Mouse (Mus musculus) CH12.LX (cell line): ENCODE data around the gene Odam. TPM values are rescaled to one million over a fixed set of nuclear protein-coding genes. Genes with fewer than 3 reads are reported as not detected.

Source experiments
- DNase-seq: peaks from one replicate; pipeline ENCODE4 v3.0.0-alpha.2; 2013; ENCODE audit errors: extremely low read depth
- H3K27ac ChIP-seq: 2 replicates; pipeline ENCODE4 v1.5.1; 2012; ENCODE audit warnings: low read depth, mild to moderate bottlenecking, control low read depth, moderate library complexity; ENCODE audit not compliant: insufficient read depth
- H3K27me3 ChIP-seq: replicated peaks from 2 replicates; pipeline ENCODE3; 2012; ENCODE audit warnings: inconsistent platforms
- H3K36me3 ChIP-seq, 2 experiments: replicated peaks in 1 of 2; 2 replicates each; pipeline versions ENCODE3 to v1.6.1; 2012; ENCODE audit warnings: inconsistent platforms in 1 of 2, low read length in 1 of 2, mild to moderate bottlenecking in 1 of 2, mixed read lengths in 1 of 2, moderate library complexity in 1 of 2; ENCODE audit not compliant: control insufficient read depth in 1 of 2, insufficient read depth in 1 of 2
- H3K4me1 ChIP-seq, 2 experiments: 2 replicates each; pipeline ENCODE4 v1.6.1; 2012; ENCODE audit warnings: inconsistent platforms in 1 of 2, moderate library complexity in 1 of 2; ENCODE audit not compliant: insufficient read depth in 2 of 2, control insufficient read depth in 1 of 2
- H3K4me2 ChIP-seq: 2 replicates; pipeline ENCODE4 v1.6.1; 2012; ENCODE audit warnings: low read depth, mild to moderate bottlenecking, control low read depth; ENCODE audit not compliant: poor library complexity, insufficient read depth, severe bottlenecking
- H3K4me3 ChIP-seq, 3 experiments: fragments of 150-350 bp in 1 of 3; sonication (generic) in 1 of 3; replicated peaks in 1 of 3; 2 replicates each; pipeline versions ENCODE3 to v1.5.1; 2011 to 2012; ENCODE audit warnings: low read depth in 2 of 3, low read length in 2 of 3, mild to moderate bottlenecking in 2 of 3, moderate library complexity in 2 of 3, control low read depth in 1 of 3, improper control_type of control experiment in 1 of 3, inconsistent platforms in 1 of 3, mixed read lengths in 1 of 3; ENCODE audit not compliant: poor library complexity in 1 of 3
- H3K79me2 ChIP-seq: replicated peaks from 2 replicates; pipeline ENCODE4 v1.6.1; 2012; ENCODE audit warnings: mild to moderate bottlenecking, moderate library complexity; ENCODE audit not compliant: control insufficient read depth, poor library complexity, insufficient read depth, severe bottlenecking; ENCODE audit errors: extremely low read depth
- H3K9ac ChIP-seq: 2 replicates; pipeline ENCODE4 v1.6.1; 2012; ENCODE audit warnings: low read depth, mild to moderate bottlenecking, control low read depth, moderate library complexity; ENCODE audit not compliant: insufficient read depth
- H3K9me3 ChIP-seq: replicated peaks from 2 replicates; pipeline ENCODE3; 2012; ENCODE audit warnings: low read length, inconsistent platforms, mixed read lengths
- BHLHE40 ChIP-seq: IDR thresholded peaks from 2 replicates; pipeline ENCODE4 v1.6.1; 2011; ENCODE audit warnings: mild to moderate bottlenecking, low read depth, low read length, improper control_type of control experiment
- CHD1 ChIP-seq: IDR thresholded peaks from 2 replicates; pipeline ENCODE4 v1.6.1; 2012; ENCODE audit warnings: low read depth, low read length, improper control_type of control experiment, inconsistent platforms
- CTCF ChIP-seq, 2 experiments: IDR thresholded peaks in 1 of 2; conservative IDR thresholded peaks in 1 of 2; 2 replicates each; pipeline ENCODE4 v1.5.1; 2011 to 2012; ENCODE audit warnings: low read depth in 2 of 2, low read length in 2 of 2, improper control_type of control experiment in 1 of 2, inconsistent platforms in 1 of 2, mild to moderate bottlenecking in 1 of 2, moderate library complexity in 1 of 2
- E2F4 ChIP-seq: IDR thresholded peaks from 2 replicates; pipeline ENCODE4 v1.6.1; 2011; ENCODE audit warnings: low read depth, low read length, improper control_type of control experiment; ENCODE audit not compliant: insufficient replicate concordance
- ELF1 ChIP-seq: IDR thresholded peaks from 2 replicates; pipeline ENCODE4 v1.6.1; 2014; ENCODE audit warnings: low read depth, mild to moderate bottlenecking, inconsistent platforms, low read length, improper control_type of control experiment
- EP300 ChIP-seq: IDR thresholded peaks from 2 replicates; pipeline ENCODE4 v1.6.1; 2011; ENCODE audit warnings: low read length, improper control_type of control experiment
- ETS1 ChIP-seq: conservative IDR thresholded peaks from 2 replicates; pipeline ENCODE4 v1.6.1; 2012; ENCODE audit warnings: low read depth, mild to moderate bottlenecking, inconsistent platforms, low read length, improper control_type of control experiment, moderate library complexity
- GABPA ChIP-seq: IDR thresholded peaks from 2 replicates; pipeline ENCODE4 v1.6.1; 2012; ENCODE audit warnings: low read depth, low read length, improper control_type of control experiment, inconsistent platforms; ENCODE audit not compliant: insufficient replicate concordance
- HCFC1 ChIP-seq: IDR thresholded peaks from 2 replicates; pipeline ENCODE4 v1.6.1; 2012; ENCODE audit warnings: low read depth, mild to moderate bottlenecking, inconsistent platforms, low read length, improper control_type of control experiment
- IRF4 ChIP-seq: IDR thresholded peaks from 2 replicates; pipeline ENCODE4 v1.6.1; 2014; ENCODE audit warnings: low read depth, mild to moderate bottlenecking, inconsistent platforms, low read length, improper control_type of control experiment
- JUN ChIP-seq: IDR thresholded peaks from 2 replicates; pipeline ENCODE4 v1.6.1; 2011; ENCODE audit warnings: low read depth, mild to moderate bottlenecking, low read length, improper control_type of control experiment, moderate library complexity; ENCODE audit not compliant: insufficient read depth
- KAT2A ChIP-seq: IDR thresholded peaks from 2 replicates; pipeline ENCODE4 v1.6.1; 2012; ENCODE audit warnings: low read length, improper control_type of control experiment, inconsistent platforms; ENCODE audit not compliant: insufficient replicate concordance
- MAFK ChIP-seq: IDR thresholded peaks from 2 replicates; pipeline ENCODE4 v1.6.1; 2011; ENCODE audit warnings: low read length, improper control_type of control experiment; ENCODE audit not compliant: insufficient replicate concordance
- MAX ChIP-seq: IDR thresholded peaks from 2 replicates; pipeline ENCODE4 v1.6.1; 2011; ENCODE audit warnings: low read length, improper control_type of control experiment
- MEF2A ChIP-seq: IDR thresholded peaks from 2 replicates; pipeline ENCODE4 v1.6.1; 2014; ENCODE audit warnings: low read depth, mild to moderate bottlenecking, inconsistent platforms, low read length, improper control_type of control experiment, borderline replicate concordance
- MXI1 ChIP-seq: IDR thresholded peaks from 2 replicates; pipeline ENCODE4 v1.6.1; 2011; ENCODE audit warnings: mild to moderate bottlenecking, low read depth, low read length, improper control_type of control experiment
- NELFE ChIP-seq: IDR thresholded peaks from 2 replicates; pipeline ENCODE4 v1.6.1; 2011; ENCODE audit warnings: low read depth, low read length, improper control_type of control experiment
- NRF1 ChIP-seq: IDR thresholded peaks from 2 replicates; pipeline ENCODE4 v1.6.1; 2014; ENCODE audit warnings: low read depth, mild to moderate bottlenecking, inconsistent platforms, low read length, improper control_type of control experiment, moderate library complexity
- PAX5 ChIP-seq: IDR thresholded peaks from 2 replicates; pipeline ENCODE4 v1.6.1; 2012; ENCODE audit warnings: low read length, inconsistent platforms, mixed read lengths
- POLR2A ChIP-seq: IDR thresholded peaks from 2 replicates; pipeline ENCODE4 v1.6.1; 2011; ENCODE audit warnings: low read depth, mild to moderate bottlenecking, improper control_type of control experiment, low read length
- POLR2AphosphoS2 ChIP-seq: IDR thresholded peaks from 2 replicates; pipeline ENCODE4 v1.6.1; 2011; ENCODE audit warnings: low read depth, low read length, improper control_type of control experiment
- RAD21 ChIP-seq: IDR thresholded peaks from 2 replicates; pipeline ENCODE4 v1.6.1; 2011; ENCODE audit warnings: low read depth, mild to moderate bottlenecking, low read length, improper control_type of control experiment, moderate library complexity
- SIN3A ChIP-seq: IDR thresholded peaks from 2 replicates; pipeline ENCODE4 v1.6.1; 2012; ENCODE audit warnings: low read length, improper control_type of control experiment, inconsistent platforms
- SMC3 ChIP-seq: IDR thresholded peaks from 2 replicates; pipeline ENCODE4 v1.6.1; 2011; ENCODE audit warnings: low read depth, low read length, improper control_type of control experiment
- TCF12 ChIP-seq: IDR thresholded peaks from 2 replicates; pipeline ENCODE4 v1.6.1; 2014; ENCODE audit warnings: low read depth, mild to moderate bottlenecking, inconsistent platforms, low read length, improper control_type of control experiment
- UBTF ChIP-seq: IDR thresholded peaks from 2 replicates; pipeline ENCODE4 v1.6.1; 2012; ENCODE audit warnings: low read depth, mild to moderate bottlenecking, inconsistent platforms, low read length, improper control_type of control experiment, moderate library complexity
- USF2 ChIP-seq: conservative IDR thresholded peaks from 2 replicates; pipeline ENCODE4 v1.6.1; 2011; ENCODE audit warnings: low read depth, low read length, improper control_type of control experiment
- ZC3H11A ChIP-seq: IDR thresholded peaks from 2 replicates; pipeline ENCODE4 v1.6.1; 2012; ENCODE audit warnings: low read depth, mild to moderate bottlenecking, inconsistent platforms, low read length, improper control_type of control experiment
- ZKSCAN1 ChIP-seq: IDR thresholded peaks from 2 replicates; pipeline ENCODE4 v1.6.1; 2012; ENCODE audit warnings: low read depth, inconsistent platforms, low read length, improper control_type of control experiment, borderline replicate concordance
- ZMIZ1 ChIP-seq: IDR thresholded peaks from 2 replicates; pipeline ENCODE4 v1.6.1; 2012; ENCODE audit warnings: low read depth, mild to moderate bottlenecking, inconsistent platforms, low read length, improper control_type of control experiment
- ZNF384 ChIP-seq: IDR thresholded peaks from 2 replicates; pipeline ENCODE4 v1.6.1; 2012; ENCODE audit warnings: low read depth, low read length, improper control_type of control experiment, inconsistent platforms
- dilution Hi-C: fragments of 300-500 bp; cut with MboI; formaldehyde crosslinking; loops from 2 replicates; pipeline ENCODE4 v1.14.3; 2020; ENCODE audit warnings: low sequenced_read_pairs; ENCODE audit not compliant: extremely low pct_unique_long_range_greater_than_20kb, extremely low pct_ligation_motif_present
- in situ Hi-C: fragments of 300-500 bp; cut with MboI; formaldehyde crosslinking; loops from 3 replicates; pipeline ENCODE4 v1.14.3; 2019; ENCODE audit warnings: low sequenced_read_pairs, low pct_ligation_motif_present, low pct_unique_long_range_greater_than_20kb, mixed read lengths
- polyA plus RNA-seq: library from polyadenylated mRNA; unstranded; fragments of >175 nt; gene quantifications from 2 replicates; pipeline ENCODE4 v1.2.1, GENCODE M21; 2012; ENCODE audit warnings: low read depth; ENCODE audit not compliant: insufficient read length
- total RNA-seq, 2 experiments: library from RNA; depleted of rRNA; stranded (reverse); fragments of 300-350 nt in 1 of 2; fragments of >200 nt in 1 of 2; gene quantifications; 2 replicates each; pipeline ENCODE4 v1.2.3; 2012 to 2014

Gene Odam
- total and polyA plus RNA-seq, 3 experiments: not detected

GRCm38 (mm10) chr5:87870084-87870483 lies 14.7 kb upstream of the Odam start:
- H3K36me3 ChIP-seq: no peaks in the 10 kb centered on the region
- dilution Hi-C loops (no loop called here), in situ Hi-C loops (no loop called here)
- H3K9me3 ChIP-seq: no peaks in the 10 kb centered on the region
- TF ChIP-seq MXI1 (no peak), POLR2AphosphoS2 (no peak), IRF4 (no peak), CTCF (conservative IDR thresholded peaks at IDR 0.05 in 1 of 2, IDR thresholded peaks at IDR 0.05 in 1 of 2; ENCODE audit: low read depth in 2 of 2, low read length in 2 of 2) (no peak), ETS1 (no peak), ZC3H11A (no peak), HCFC1 (no peak), E2F4 (no peak), NELFE (no peak), GABPA (no peak), CHD1 (no peak), ZNF384 (no peak), MEF2A (no peak), ZMIZ1 (no peak), ZKSCAN1 (no peak)
- H3K79me2 ChIP-seq: no peaks in the 10 kb centered on the region
- no peak for DNase-seq
- peaks cover 0 to 5% of the 10 kb centered on the region in 2 experiments; a peak in 2 of 4 replicates for H3K4me1 ChIP-seq
- H3K4me3 ChIP-seq: no peak overlapping the region
- no peak overlapping the region for H3K27ac ChIP-seq
- H3K27me3 ChIP-seq: no peaks in the 10 kb centered on the region
- no peak overlapping the region for H3K4me2 ChIP-seq
- no peak overlapping the region for H3K9ac ChIP-seq

GRCm38 (mm10) chr5:87871423-87871822 lies 13.4 kb upstream of the Odam start:
- peak; percentile 23 for DNase-seq
- no peak for TF ChIP-seq ZNF384
- no peak for TF ChIP-seq SIN3A
- no peak for TF ChIP-seq MAX
- no peak for TF ChIP-seq BHLHE40
- no peak for TF ChIP-seq E2F4
- no peak for TF ChIP-seq CHD1
- TF ChIP-seq MAFK: no peak
- TF ChIP-seq CTCF (conservative IDR thresholded peaks at IDR 0.05 in 1 of 2, IDR thresholded peaks at IDR 0.05 in 1 of 2; ENCODE audit: low read depth in 2 of 2, low read length in 2 of 2): peak; percentile 65 to 68
- TF ChIP-seq ELF1: no peak
- no peak for TF ChIP-seq NRF1
- no peak for TF ChIP-seq HCFC1
- no peak for TF ChIP-seq POLR2A
- TF ChIP-seq USF2: no peak
- no peak for TF ChIP-seq TCF12
- no peak for TF ChIP-seq UBTF
- TF ChIP-seq POLR2AphosphoS2: no peak
- peak; percentile 23 for TF ChIP-seq RAD21
- no peak for TF ChIP-seq ZC3H11A
- no peak for TF ChIP-seq IRF4
- no peak for TF ChIP-seq PAX5
- TF ChIP-seq SMC3: peak; percentile 43
- TF ChIP-seq MXI1: no peak
- no peak for TF ChIP-seq JUN
- TF ChIP-seq KAT2A: no peak
- no peak for TF ChIP-seq EP300
- no peak overlapping the region for H3K27ac ChIP-seq
- no peak overlapping the region for H3K4me2 ChIP-seq
- H3K9me3 ChIP-seq: no peaks in the 10 kb centered on the region
- dilution Hi-C loops: no loop called here
- no peaks in the 10 kb centered on the region for H3K27me3 ChIP-seq
- in situ Hi-C loops: no loop called here
- H3K4me1 ChIP-seq: peaks cover 0 to 5% of the 10 kb centered on the region in 2 experiments; a peak in 2 of 4 replicates
- no peaks in the 10 kb centered on the region for H3K36me3 ChIP-seq
- H3K4me3 ChIP-seq: no peak overlapping the region
- no peaks in the 10 kb centered on the region for H3K79me2 ChIP-seq
- no peak overlapping the region for H3K9ac ChIP-seq
